Mouse (Mus musculus) B cell, adult 2 months (primary cell): ENCODE measurements at regions not wholly inside any gene's neighbourhood (a gene's known extent, or its start where the extent isn't known, plus 50 kb on each side); places are given as distances from the start of the nearest gene placed in this dataset.

Source experiments
- DNase-seq, 2 experiments: peaks; one replicate each; pipeline ENCODE4 v3.0.0; 2022

DNA sequence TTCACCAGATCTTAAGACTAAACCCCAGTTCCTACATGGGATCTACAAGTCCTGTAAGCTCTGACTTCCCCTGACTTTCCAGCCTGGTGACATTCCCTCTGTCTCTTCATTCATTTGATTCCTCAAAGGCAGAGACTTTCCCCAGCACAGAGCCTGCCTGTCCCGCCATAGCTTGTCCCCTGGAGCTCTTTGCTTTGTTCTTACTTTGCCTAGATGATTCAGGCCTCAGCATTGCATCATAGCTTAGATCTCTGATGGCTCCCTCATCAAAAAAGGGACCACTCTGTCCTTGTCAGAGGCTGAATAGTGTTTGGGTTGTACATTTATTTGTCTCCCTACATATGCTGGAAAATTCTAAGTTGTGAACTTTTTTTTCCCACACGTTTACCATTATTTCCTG, 57.6 kb upstream of the Exoc6 start:
- no peak for DNase-seq

GRCm38 (mm10) chr19:37493378-37493777, 56.8 kb upstream of the Exoc6 start:
- no peak for DNase-seq

DNA sequence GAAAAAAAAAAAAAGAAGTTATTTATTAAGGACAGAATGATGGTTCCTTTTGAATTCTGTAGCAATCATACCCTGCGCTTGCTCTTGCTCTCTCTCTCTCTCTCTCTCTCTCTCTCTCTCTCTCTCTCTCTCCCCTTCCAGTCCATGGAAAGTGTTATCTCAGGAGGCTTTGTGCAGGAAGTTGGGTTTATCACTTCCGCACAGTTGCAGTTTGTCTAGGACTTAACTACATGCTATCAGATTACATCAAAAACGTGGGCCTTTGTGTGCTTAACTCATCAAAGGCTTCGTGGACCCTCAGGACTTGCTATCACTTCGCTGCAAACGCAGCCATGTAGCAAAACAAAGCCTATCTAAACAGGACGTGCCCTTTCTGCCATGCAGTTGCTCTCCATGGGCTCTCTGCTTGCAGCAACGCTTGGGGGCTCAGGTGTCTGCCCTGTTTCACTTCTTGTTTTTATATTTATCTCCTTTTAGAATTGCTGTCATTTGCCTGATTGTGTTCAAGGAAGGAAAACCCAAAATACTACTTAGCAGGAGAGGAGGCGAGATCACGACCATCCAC, 56.2 kb upstream of the Exoc6 start:
- DNase-seq, result peak; percentile 74 to 79

DNA sequence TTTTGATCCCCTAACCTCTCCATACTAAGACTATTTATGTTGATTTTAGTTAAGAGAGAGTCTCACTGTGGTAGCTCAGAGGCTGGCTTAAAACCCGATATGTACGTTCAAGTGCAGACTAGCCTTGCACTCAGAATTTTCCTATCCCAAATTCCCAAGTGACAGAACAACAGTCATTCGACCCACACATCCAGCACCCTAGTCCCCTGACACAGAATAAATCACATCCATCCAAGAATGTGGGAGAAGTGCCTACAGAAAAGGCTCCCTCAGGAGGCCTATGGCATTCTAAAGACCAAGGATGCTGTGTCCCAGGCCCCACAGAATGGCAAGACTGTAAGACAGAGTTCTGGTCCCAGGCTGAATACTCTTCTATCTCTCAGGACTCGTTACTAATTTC, 55.4 kb upstream of the Exoc6 start:
- DNase-seq, result no peak

- peak; percentile 88 for DNase-seq
Observed at GRCm38 (mm10) chr19:37495319-37496270, 54.6 kb upstream of the Exoc6 start.

DNA sequence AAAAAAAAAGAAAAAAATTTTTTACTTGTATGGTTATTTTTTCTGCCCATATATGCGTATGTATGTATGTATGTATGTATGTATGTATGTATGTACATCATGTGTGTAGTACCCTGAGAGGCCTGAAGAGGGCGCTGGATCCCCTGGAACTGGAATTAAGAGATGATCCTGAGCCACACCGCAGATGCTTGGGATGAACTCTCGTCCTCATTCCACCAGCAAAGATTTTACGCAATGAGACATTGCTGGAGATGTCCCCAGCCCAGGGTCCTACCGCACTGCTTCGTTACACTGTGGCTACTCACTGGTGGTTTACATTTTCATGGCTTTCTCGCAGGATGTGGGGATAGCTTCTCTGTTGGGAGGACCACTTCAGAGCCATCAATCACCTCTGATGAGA, 53.5 kb upstream of the Exoc6 start:
- peak; percentile 39 to 42 for DNase-seq

GRCm38 (mm10) chr19:37497161-37497560, 53.1 kb upstream of the Exoc6 start:
- no peak for DNase-seq

DNA sequence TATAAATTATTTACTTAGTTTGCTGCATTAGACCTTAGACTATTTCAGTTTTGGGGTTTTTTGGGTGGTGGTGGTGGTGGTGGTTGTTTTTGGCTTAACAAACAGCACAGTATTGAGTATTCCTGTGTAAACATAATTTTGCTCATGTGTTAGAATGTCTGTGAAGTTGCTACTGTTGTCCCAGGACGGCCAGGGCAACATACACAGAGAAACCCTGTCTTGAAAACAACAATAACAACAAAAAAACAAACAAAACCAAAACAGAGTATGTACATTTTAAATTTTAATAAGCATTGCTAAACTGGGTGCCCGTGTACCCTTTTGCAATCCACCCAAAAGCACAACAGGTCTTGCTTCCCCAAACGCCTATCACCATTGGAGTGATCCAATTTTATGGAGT, 51.8 kb upstream of the Exoc6 start:
- no peak for DNase-seq
